Mouse (Mus musculus): ENCODE measurements around the gene Foxe3. TPM values are rescaled to one million over a fixed set of nuclear protein-coding genes. Genes with fewer than 3 reads are reported as not detected.

Foxe3 gene
- total RNA-seq, 2 experiments from 2014 or later: not detected

GRCm38 (mm10) chr4:114882232-114882631 lies 43.6 kb downstream of the Foxe3 start:
- no peak for DNase-seq (ENCODE audit: low spot score in 2 of 2)

GRCm38 (mm10) chr4:114876441-114876972 lies 49.3 kb downstream of the Foxe3 start:
- no peak for DNase-seq (ENCODE audit: low spot score in 2 of 2)

Other genes starting within 250 kb of the Foxe3 start
- gene Gm12830, start 104.3 kb downstream of the Foxe3 start, total RNA-seq (2021): not detected
- gene Foxd2, start 17.1 kb downstream of the Foxe3 start, total RNA-seq (2021): 1 to 10 TPM; 4.0 to 5.1 TPM
- gene Cmpk1, start 61.2 kb upstream of the Foxe3 start, total RNA-seq (2021): 10 to 100 TPM; 83.4 to 87.0 TPM
- gene Stil, start 74.1 kb upstream of the Foxe3 start, total RNA-seq (2021): 1 to 10 TPM; 6.5 to 7.1 TPM
- 10 to 100 TPM in 1 of 2 experiments, 1 to 10 TPM in 1; 6.3 to 11.3 TPM for gene Tal1, start 130.4 kb upstream of the Foxe3 start, total RNA-seq (2021)
- 10 to 100 TPM in 1 of 2 experiments, 1 to 10 TPM in 1; 3.2 to 46.4 TPM for gene Pdzk1ip1, start 162.7 kb upstream of the Foxe3 start, total RNA-seq (2021)
- under 1 TPM; 0.23 to 0.28 TPM for gene Cyp4x1, start 208.3 kb upstream of the Foxe3 start, total RNA-seq (2021)

All from adrenal gland, postnatal 4 days (tissue).